Mouse (Mus musculus) hindbrain, embryonic 11.5 days (tissue): ENCODE measurements around the gene Pirb. TPM values are rescaled to one million over a fixed set of nuclear protein-coding genes. Genes with fewer than 3 reads are reported as not detected.
"Not testable (repeated sequence)": the region's sequence is repeated elsewhere in the genome, so short reads cannot be mapped to it uniquely, and the experiment has no call there.

Source experiments
- ATAC-seq: fragments of 200-750 bp; cut with Nextera tagmentation; 2 replicates; pipeline ENCODE4 v1.8.0; 2017; ENCODE audit warnings: mild to moderate bottlenecking, moderate TSS enrichment, moderate library complexity; ENCODE audit not compliant: low FRiP score
- DNase-seq: peaks from one replicate; pipeline ENCODE4 v3.0.0-alpha.2; 2015; ENCODE audit warnings: low spot score
- H3K27ac ChIP-seq: fragments of 300-500 bp; sonication (generic); 2 replicates; pipeline ENCODE4 v1.5.1; 2014; ENCODE audit warnings: mild to moderate bottlenecking, low read depth, low read length
- H3K27me3 ChIP-seq: fragments of 300-500 bp; sonication (generic); 2 replicates; pipeline ENCODE4 v1.6.1; 2014; ENCODE audit warnings: mild to moderate bottlenecking, low read length, moderate library complexity, mixed read lengths; ENCODE audit not compliant: control insufficient read depth, insufficient read depth
- H3K36me3 ChIP-seq: fragments of 300-500 bp; sonication (generic); 2 replicates; pipeline ENCODE4 v1.6.1; 2014; ENCODE audit warnings: mild to moderate bottlenecking, low read length, moderate library complexity, mixed read lengths; ENCODE audit not compliant: control insufficient read depth, insufficient read depth
- H3K4me1 ChIP-seq: fragments of 300-500 bp; sonication (generic); replicated peaks from 2 replicates; pipeline ENCODE4 v1.6.1; 2014; ENCODE audit warnings: low read length, mixed read lengths; ENCODE audit not compliant: control insufficient read depth, insufficient read depth
- H3K4me2 ChIP-seq: fragments of 300-500 bp; sonication (generic); replicated peaks from 2 replicates; pipeline ENCODE4 v1.6.1; 2014; ENCODE audit warnings: mild to moderate bottlenecking, low read depth, low read length
- H3K4me3 ChIP-seq: fragments of 300-500 bp; sonication (generic); 2 replicates; pipeline ENCODE4 v1.5.1; 2014; ENCODE audit warnings: low read depth, low read length
- H3K9ac ChIP-seq: fragments of 300-500 bp; sonication (generic); 2 replicates; pipeline ENCODE4 v1.6.1; 2014; ENCODE audit warnings: low read depth, low read length
- H3K9me3 ChIP-seq: fragments of 300-500 bp; sonication (generic); 2 replicates; pipeline ENCODE4 v1.6.1; 2016; ENCODE audit warnings: low read length; ENCODE audit not compliant: control insufficient read depth
- WGBS: fragments of 180-500 bp; shearing (Covaris S2); extraction: QIAGEN DNeasy Blood & Tissue Kit; methylation state at CpG from one replicate; pipeline ENCODE4 v1.1.7; 2014; 5-methylcytosine and 5-hydroxymethylcytosine counted together
- polyA plus RNA-seq: library from polyadenylated mRNA; unstranded; fragments of >200 nt; fragmentation: Nextera tagmentation; extraction: Ambion mirVana; gene quantifications from 2 replicates; pipeline ENCODE4 v1.2.1, GENCODE M21; 2014

The Pirb gene
- polyA plus RNA-seq, 1 experiment from 2014 or later, result 0.08 TPM

- peak overlapping the region; percentile 68 for H3K4me3 ChIP-seq
- not testable (repeated sequence) for H3K9me3 ChIP-seq, DNase-seq, H3K36me3 ChIP-seq, H3K27me3 ChIP-seq, H3K4me1 ChIP-seq, ATAC-seq
- H3K9ac ChIP-seq, result peak overlapping the region; percentile 69
- H3K27ac ChIP-seq, result peak overlapping the region; percentile 84; the same call in 1 of the 2 replicates
- peak overlapping the region; percentile 83 for H3K4me2 ChIP-seq
- WGBS, result 9% methylated on average over 9 of the region's 9 CpGs
These were observed 25.3 kb downstream of the Pirb start for GRCm38 (mm10) chr7:3694949-3695305.

GRCm38 (mm10) chr7:3694076-3694948, 25.9 kb downstream of the Pirb start:
- 0 out of 2 replicates have a peak, but pooled peaks cover 6% of the 10 kb centered on the region for H3K36me3 ChIP-seq
- H3K4me2 ChIP-seq, result peak overlapping the region; percentile 83
- no peaks in the 10 kb centered on the region for H3K9me3 ChIP-seq
- peak overlapping the region; percentile 84 for H3K27ac ChIP-seq
- 0% methylated on average over 37 of the region's 55 CpGs for WGBS
- H3K4me1 ChIP-seq, result peaks cover 4% of the 10 kb centered on the region; the same call in 1 of the 2 replicates
- ATAC-seq (peak; percentile 48), DNase-seq (peak; percentile 80)
- H3K4me3 ChIP-seq, result peak overlapping the region; percentile 68
- H3K27me3 ChIP-seq, result no peaks in the 10 kb centered on the region
- peak overlapping the region; percentile 69 for H3K9ac ChIP-seq

- ATAC-seq, result no peak
- H3K9ac ChIP-seq, result peak overlapping the region; percentile 69
These were observed 26.4 kb downstream of the Pirb start for GRCm38 (mm10) chr7:3693809-3694075.

GRCm38 (mm10) chr7:3692987-3693808, 27.0 kb downstream of the Pirb start, which contains the start of gene Mboat7:
Gene Mboat7, minus strand, starts transcription at chr7:3693523.
- Histone ChIP-seq H3K27ac (peak within 1 kb of the TSS; percentile 84), H3K4me1 (peaks cover 4% of the 10 kb centered on the region; the same call in 1 of the 2 replicates), H3K4me3 (peak within 1 kb of the TSS; percentile 68), H3K9me3 (no peaks in the 10 kb centered on the region), H3K27me3 (no peaks in the 10 kb centered on the region), H3K36me3 (0 out of 2 replicates have a peak, but pooled peaks cover 3% of the 10 kb centered on the region), H3K4me2 (peak within 1 kb of the TSS; percentile 83), H3K9ac (peak within 1 kb of the TSS; percentile 80)
- under 1% methylated on average over 55 of the region's 55 CpGs for WGBS
- DNase-seq (peak; percentile 96), ATAC-seq (peak; percentile 91)

More at GRCm38 (mm10) chr7:3693809-3694075, 26.4 kb downstream of the Pirb start:
- under 1% methylated on average over 18 of the region's 18 CpGs for WGBS
- H3K4me3 ChIP-seq, result peak overlapping the region; percentile 68
- no peak for DNase-seq
- no peaks in the 10 kb centered on the region for H3K27me3 ChIP-seq
- H3K4me2 ChIP-seq, result peak overlapping the region; percentile 83
- peak overlapping the region; percentile 84 for H3K27ac ChIP-seq
- peaks cover 4% of the 10 kb centered on the region; the same call in 1 of the 2 replicates for H3K4me1 ChIP-seq
- 0 out of 2 replicates have a peak, but pooled peaks cover 6% of the 10 kb centered on the region for H3K36me3 ChIP-seq
- no peaks in the 10 kb centered on the region for H3K9me3 ChIP-seq

GRCm38 (mm10) chr7:3692382-3692986, 27.7 kb downstream of the Pirb start, which contains the start of gene Tsen34:
Gene Tsen34, plus strand, starts transcription at chr7:3692863.
- under 1% methylated on average over 49 of the region's 49 CpGs for WGBS

GRCm38 (mm10) chr7:3691919-3692318, 28.3 kb downstream of the Pirb start:
- DNase-seq (no peak), ATAC-seq (no peak)
- Histone ChIP-seq H3K36me3 (no peaks in the 10 kb centered on the region), H3K4me1 (peaks cover 4% of the 10 kb centered on the region; the same call in 1 of the 2 replicates), H3K4me2 (peak overlapping the region; percentile 83), H3K27me3 (no peaks in the 10 kb centered on the region), H3K27ac (no peak overlapping the region), H3K9me3 (no peaks in the 10 kb centered on the region), H3K9ac (peak overlapping the region; percentile 80), H3K4me3 (peak overlapping the region; percentile 68)
- WGBS, result 39% methylated on average over 3 of the region's 3 CpGs

More at GRCm38 (mm10) chr7:3692382-3692986, 27.7 kb downstream of the Pirb start, which contains the start of gene Tsen34:
- no peaks in the 10 kb centered on the region for H3K9me3 ChIP-seq
- peak within 1 kb of the TSS; percentile 84 for H3K27ac ChIP-seq
- ATAC-seq, result no peak
- H3K27me3 ChIP-seq, result no peaks in the 10 kb centered on the region
- peak; percentile 56 for DNase-seq
- peak within 1 kb of the TSS; percentile 80 for H3K9ac ChIP-seq
- H3K36me3 ChIP-seq, result no peaks in the 10 kb centered on the region
- H3K4me1 ChIP-seq, result peaks cover 4% of the 10 kb centered on the region; the same call in 1 of the 2 replicates
- H3K4me3 ChIP-seq, result peak within 1 kb of the TSS; percentile 68
- peak within 1 kb of the TSS; percentile 83 for H3K4me2 ChIP-seq

- Histone ChIP-seq H3K4me1 (no peaks in the 10 kb centered on the region), H3K9ac (no peak overlapping the region), H3K9me3 (no peaks in the 10 kb centered on the region), H3K27me3 (no peaks in the 10 kb centered on the region), H3K36me3 (0 out of 2 replicates have a peak, but pooled peaks cover 3% of the 10 kb centered on the region), H3K4me3 (no peak overlapping the region), H3K4me2 (no peak overlapping the region; the same call in 1 of the 2 replicates), H3K27ac (no peak overlapping the region)
- no peak for DNase-seq
- no peak for ATAC-seq
- WGBS, result 80% methylated on average over 31 of the region's 31 CpGs
These were observed 34.6 kb downstream of the Pirb start for GRCm38 (mm10) chr7:3685400-3686187.
